Mouse (Mus musculus): Measurements from ENCODE around the gene Pde1c. TPM values are rescaled to one million over a fixed set of nuclear protein-coding genes. Genes with fewer than 3 reads are reported as not detected.

Pde1c gene
- polyA plus RNA-seq, 1 experiment from 2014 or later = 3.5 TPM

DNA sequence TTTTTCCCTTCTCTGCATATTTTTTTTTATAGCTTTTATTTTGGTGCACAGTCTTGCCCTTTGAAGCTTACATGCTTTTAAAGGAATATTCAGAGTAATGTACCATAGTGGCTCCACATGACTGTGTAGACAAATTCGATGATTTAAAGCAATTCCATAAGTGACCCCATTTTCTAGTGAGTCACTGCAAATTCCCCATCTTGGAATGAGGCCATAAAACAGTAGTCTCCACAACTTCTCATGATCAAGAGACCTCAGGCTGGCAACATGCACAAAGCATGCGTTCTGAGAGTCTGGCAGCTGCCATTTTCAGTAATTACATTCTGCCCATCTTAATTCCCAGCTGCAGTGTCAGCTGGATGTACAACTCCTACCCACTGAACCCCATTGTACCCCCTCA, 297.2 kb downstream of the Pde1c start:
- Histone ChIP-seq H3K4me3 (no peak overlapping the region), H3K4me1 (replicated peaks) (no peaks in the 10 kb centered on the region), H3K27me3 (ENCODE audit: insufficient read depth, poor library complexity, severe bottlenecking) (no peaks in the 10 kb centered on the region), H3K27ac (no peak overlapping the region), H3K36me3 (no peaks in the 10 kb centered on the region), H3K9me3 (no peaks in the 10 kb centered on the region)
- DNase-seq (ENCODE audit: low spot score) = no peak
- 78% methylated on average over 2 of the region's 2 CpGs for WGBS

- DNase-seq (ENCODE audit: low spot score) = no peak
- Histone ChIP-seq H3K9me3 (no peaks in the 10 kb centered on the region), H3K27ac (no peak overlapping the region), H3K4me1 (replicated peaks) (no peaks in the 10 kb centered on the region), H3K36me3 (no peaks in the 10 kb centered on the region), H3K27me3 (ENCODE audit: insufficient read depth, poor library complexity, severe bottlenecking) (no peaks in the 10 kb centered on the region), H3K4me3 (no peak overlapping the region)
- 89% methylated on average over 4 of the region's 4 CpGs for WGBS
These were observed 304.4 kb downstream of the Pde1c start for GRCm38 (mm10) chr6:56264509-56264908.

GRCm38 (mm10) chr6:56260118-56260517, 308.8 kb downstream of the Pde1c start:
- DNase-seq (ENCODE audit: low spot score) = no peak
- Histone ChIP-seq H3K27ac (no peak overlapping the region), H3K9me3 (no peaks in the 10 kb centered on the region), H3K36me3 (no peaks in the 10 kb centered on the region), H3K4me1 (replicated peaks) (no peaks in the 10 kb centered on the region), H3K27me3 (ENCODE audit: insufficient read depth, poor library complexity, severe bottlenecking) (no peaks in the 10 kb centered on the region), H3K4me3 (no peak overlapping the region)
- WGBS = 86% methylated on average over 3 of the region's 3 CpGs

DNA sequence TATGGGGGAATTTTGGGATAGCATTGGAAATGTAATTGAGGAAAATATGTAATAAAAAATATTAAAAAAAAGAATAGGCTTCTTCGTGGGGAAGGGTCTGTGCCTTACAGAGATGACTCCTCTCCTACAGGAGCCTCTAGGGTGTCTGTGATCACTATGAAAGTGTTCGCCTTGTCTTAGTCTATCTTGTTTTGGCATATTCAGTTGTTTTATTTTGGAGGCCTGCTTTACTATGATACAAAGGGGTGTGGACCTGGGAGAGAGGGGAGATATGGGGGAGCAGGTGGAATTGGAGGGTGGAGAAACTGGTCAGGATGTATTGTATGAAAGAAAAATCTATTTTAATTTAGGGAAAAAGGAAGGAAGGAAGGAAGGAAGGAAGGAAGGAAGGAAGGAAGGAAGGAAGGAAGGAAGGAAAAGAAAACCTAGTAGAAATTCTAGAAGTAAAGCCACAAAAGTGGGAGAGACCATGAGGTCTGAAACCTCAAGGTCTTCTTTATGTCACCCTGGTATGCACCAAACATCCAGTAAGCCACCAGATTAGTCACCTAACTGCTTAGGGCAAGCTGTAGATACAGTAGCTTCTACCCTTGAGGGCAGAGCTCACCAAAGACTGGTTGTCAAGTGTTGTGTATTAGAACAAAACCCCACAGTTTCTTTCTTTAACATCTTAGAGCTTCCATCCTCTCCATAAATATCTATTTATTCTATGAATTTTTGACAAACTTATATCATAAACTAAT, 311.2 kb downstream of the Pde1c start:
- Histone ChIP-seq H3K4me1 (replicated peaks) (no peaks in the 10 kb centered on the region), H3K4me3 (no peak overlapping the region), H3K27ac (no peak overlapping the region), H3K27me3 (ENCODE audit: insufficient read depth, poor library complexity, severe bottlenecking) (no peaks in the 10 kb centered on the region), H3K36me3 (no peaks in the 10 kb centered on the region), H3K9me3 (no peaks in the 10 kb centered on the region)
- DNase-seq (ENCODE audit: low spot score) = no peak
- whole genome bisulfite sequencing = 93% methylated on average over 2 of the region's 2 CpGs

- WGBS = 88% methylated on average over 3 of the region's 3 CpGs
- H3K27me3 ChIP-seq (ENCODE audit: insufficient read depth, poor library complexity, severe bottlenecking) = no peaks in the 10 kb centered on the region
- H3K27ac ChIP-seq = no peak overlapping the region
- no peak for DNase-seq (ENCODE audit: low spot score)
- H3K36me3 ChIP-seq = no peaks in the 10 kb centered on the region
- no peak overlapping the region for H3K4me3 ChIP-seq
- no peaks in the 10 kb centered on the region for H3K4me1 ChIP-seq (replicated peaks)
- H3K9me3 ChIP-seq = no peaks in the 10 kb centered on the region
These were observed 318.8 kb downstream of the Pde1c start for GRCm38 (mm10) chr6:56250091-56250490.

DNA sequence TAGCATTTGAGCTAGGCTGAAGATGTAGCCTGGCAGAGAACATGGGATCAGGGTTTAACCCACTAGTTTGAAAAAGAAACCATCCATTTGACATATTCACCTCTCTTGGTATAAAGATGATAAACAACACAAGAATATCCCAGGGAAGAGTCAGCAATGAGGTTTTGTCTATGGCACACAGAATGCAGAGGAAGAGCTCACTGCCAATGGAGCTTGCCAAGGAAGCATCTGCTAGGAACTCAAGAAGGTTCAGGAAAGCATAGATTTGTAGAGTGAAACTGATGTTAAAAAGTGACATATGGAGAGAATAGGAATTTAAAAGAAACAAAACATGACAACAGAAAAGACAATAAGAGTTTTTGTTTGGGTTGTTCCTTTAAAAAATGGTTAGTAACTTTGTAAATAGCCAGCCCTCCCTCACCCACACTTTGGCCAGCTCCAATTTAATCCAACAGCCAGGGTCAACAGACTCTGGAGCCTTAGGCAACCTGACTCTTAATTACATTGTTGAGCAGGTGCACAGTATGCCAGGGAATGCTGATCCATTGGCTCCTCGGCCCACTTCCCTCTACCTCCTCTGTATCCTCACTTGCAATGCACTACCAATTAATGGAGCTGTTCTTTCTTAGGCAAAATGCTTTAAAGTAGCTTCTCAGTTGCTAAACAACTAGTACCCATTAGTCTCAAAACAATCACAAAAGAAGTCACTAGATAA, 377.3 kb downstream of the Pde1c start:
- no peaks in the 10 kb centered on the region for H3K4me1 ChIP-seq (replicated peaks)
- H3K4me3 ChIP-seq = no peak overlapping the region
- H3K27ac ChIP-seq = no peak overlapping the region
- H3K9me3 ChIP-seq = no peaks in the 10 kb centered on the region
- no peak for DNase-seq (ENCODE audit: low spot score)
- 78% methylated on average over 1 of the region's 1 CpGs for WGBS
- H3K36me3 ChIP-seq = no peaks in the 10 kb centered on the region
- no peaks in the 10 kb centered on the region for H3K27me3 ChIP-seq (ENCODE audit: insufficient read depth, poor library complexity, severe bottlenecking)

- Histone ChIP-seq H3K4me1 (replicated peaks) (no peaks in the 10 kb centered on the region), H3K9me3 (no peaks in the 10 kb centered on the region), H3K27me3 (ENCODE audit: insufficient read depth, poor library complexity, severe bottlenecking) (no peaks in the 10 kb centered on the region), H3K36me3 (no peaks in the 10 kb centered on the region), H3K4me3 (no peak overlapping the region), H3K27ac (no peak overlapping the region)
- no peak for DNase-seq (ENCODE audit: low spot score)
- 91% methylated on average over 2 of the region's 2 CpGs for WGBS
These were observed 392.4 kb downstream of the Pde1c start for GRCm38 (mm10) chr6:56176485-56176884.

DNA sequence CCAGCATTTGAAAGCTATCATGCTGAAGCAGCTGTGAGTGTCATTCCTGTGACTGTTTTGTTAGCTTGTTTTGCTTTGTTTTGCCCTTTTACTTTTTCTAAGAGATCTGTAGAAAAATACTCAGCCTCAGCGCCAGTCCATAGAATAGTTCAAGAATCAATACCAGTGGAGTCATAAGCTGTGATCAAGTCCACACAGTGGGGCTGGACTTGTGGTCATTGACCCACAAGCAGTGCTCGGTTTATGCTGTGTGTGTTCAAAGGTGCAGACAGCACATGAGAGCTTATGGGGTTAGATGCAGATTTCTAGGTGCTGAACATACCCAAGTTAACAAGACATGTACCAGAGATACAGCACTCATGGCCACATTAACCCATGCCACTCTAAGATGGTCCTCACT, 396.7 kb downstream of the Pde1c start:
- Histone ChIP-seq H3K4me1 (replicated peaks) (no peaks in the 10 kb centered on the region), H3K27ac (no peak overlapping the region), H3K9me3 (no peaks in the 10 kb centered on the region), H3K36me3 (no peaks in the 10 kb centered on the region), H3K27me3 (ENCODE audit: insufficient read depth, poor library complexity, severe bottlenecking) (no peaks in the 10 kb centered on the region), H3K4me3 (no peak overlapping the region)
- DNase-seq (ENCODE audit: low spot score) = no peak
- WGBS = 81% methylated on average over 2 of the region's 2 CpGs

DNA sequence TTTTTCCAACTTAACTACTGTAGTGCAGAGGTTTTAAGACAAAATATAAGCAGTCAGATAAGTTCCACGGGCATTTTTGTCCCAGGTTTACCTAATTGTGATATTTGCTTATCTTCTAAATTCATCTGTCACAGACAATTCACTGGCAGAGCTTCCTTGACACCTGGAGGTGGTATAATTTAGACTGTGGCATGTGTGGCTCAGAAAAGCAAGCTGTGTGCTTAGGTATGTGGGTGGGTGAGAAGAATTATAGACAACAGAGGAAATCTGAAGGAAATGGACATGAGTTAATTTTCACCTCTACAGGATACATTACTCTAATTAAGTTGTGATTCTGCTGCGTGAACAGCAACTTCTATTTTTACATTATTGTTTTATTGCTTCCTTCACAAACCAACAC, 400.2 kb downstream of the Pde1c start:
- Histone ChIP-seq H3K4me3 (no peak overlapping the region), H3K9me3 (no peaks in the 10 kb centered on the region), H3K27ac (no peak overlapping the region), H3K4me1 (replicated peaks) (no peaks in the 10 kb centered on the region), H3K27me3 (ENCODE audit: insufficient read depth, poor library complexity, severe bottlenecking) (no peaks in the 10 kb centered on the region), H3K36me3 (no peaks in the 10 kb centered on the region)
- no peak for DNase-seq (ENCODE audit: low spot score)
- 84% methylated on average over 2 of the region's 2 CpGs for WGBS

DNA sequence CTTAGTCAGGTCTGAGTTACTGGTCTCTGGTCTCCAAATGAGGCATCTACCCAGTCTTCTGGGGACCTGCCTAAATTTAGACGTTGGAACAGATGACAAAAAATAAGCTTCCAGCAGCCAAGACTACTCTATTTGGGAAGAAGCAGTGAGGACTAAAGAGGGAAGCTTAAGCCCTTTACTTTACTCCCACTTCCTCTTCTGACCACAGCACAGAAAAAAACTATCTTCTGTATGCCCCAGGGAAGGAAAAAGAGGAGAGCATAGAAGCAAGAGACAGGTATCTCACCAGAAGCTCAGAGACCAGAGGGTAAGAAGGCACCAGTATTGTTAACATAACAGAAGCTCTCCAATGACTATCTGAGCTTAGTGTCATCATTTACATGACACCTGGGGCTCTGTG, 410.7 kb downstream of the Pde1c start:
- Histone ChIP-seq H3K36me3 (no peaks in the 10 kb centered on the region), H3K9me3 (no peaks in the 10 kb centered on the region), H3K4me3 (no peak overlapping the region), H3K27ac (no peak overlapping the region), H3K27me3 (ENCODE audit: insufficient read depth, poor library complexity, severe bottlenecking) (no peaks in the 10 kb centered on the region), H3K4me1 (replicated peaks) (no peaks in the 10 kb centered on the region)
- no peak for DNase-seq (ENCODE audit: low spot score)
- 77% methylated on average over 1 of the region's 1 CpGs for WGBS

DNA sequence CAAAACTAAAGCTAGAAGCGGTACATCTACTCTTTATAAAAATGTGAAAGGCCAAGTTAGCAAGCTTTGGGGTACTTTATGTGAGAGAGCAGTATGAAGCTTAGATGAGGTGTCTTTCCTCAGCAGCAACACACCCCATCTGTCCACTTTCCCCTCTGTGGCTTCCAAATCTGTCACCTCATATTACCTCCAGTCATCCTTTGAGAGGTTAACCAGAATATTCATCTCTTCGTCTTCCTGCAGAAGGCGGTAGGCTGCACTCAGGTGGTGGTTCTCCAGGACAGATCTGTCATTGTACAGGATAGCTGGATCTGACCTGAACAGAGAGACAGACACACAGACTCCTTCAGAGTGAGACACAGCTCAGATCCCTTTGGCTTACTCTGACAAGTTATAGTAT, 412.1 kb downstream of the Pde1c start:
- H3K27ac ChIP-seq = no peak overlapping the region
- no peak overlapping the region for H3K4me3 ChIP-seq
- no peaks in the 10 kb centered on the region for H3K9me3 ChIP-seq
- 96% methylated on average over 3 of the region's 3 CpGs for WGBS
- no peaks in the 10 kb centered on the region for H3K36me3 ChIP-seq
- DNase-seq (ENCODE audit: low spot score) = no peak
- no peaks in the 10 kb centered on the region for H3K4me1 ChIP-seq (replicated peaks)
- H3K27me3 ChIP-seq (ENCODE audit: insufficient read depth, poor library complexity, severe bottlenecking) = no peaks in the 10 kb centered on the region

GRCm38 (mm10) chr6:56130493-56131159, 438.3 kb downstream of the Pde1c start:
- H3K9me3 ChIP-seq = no peaks in the 10 kb centered on the region

DNA sequence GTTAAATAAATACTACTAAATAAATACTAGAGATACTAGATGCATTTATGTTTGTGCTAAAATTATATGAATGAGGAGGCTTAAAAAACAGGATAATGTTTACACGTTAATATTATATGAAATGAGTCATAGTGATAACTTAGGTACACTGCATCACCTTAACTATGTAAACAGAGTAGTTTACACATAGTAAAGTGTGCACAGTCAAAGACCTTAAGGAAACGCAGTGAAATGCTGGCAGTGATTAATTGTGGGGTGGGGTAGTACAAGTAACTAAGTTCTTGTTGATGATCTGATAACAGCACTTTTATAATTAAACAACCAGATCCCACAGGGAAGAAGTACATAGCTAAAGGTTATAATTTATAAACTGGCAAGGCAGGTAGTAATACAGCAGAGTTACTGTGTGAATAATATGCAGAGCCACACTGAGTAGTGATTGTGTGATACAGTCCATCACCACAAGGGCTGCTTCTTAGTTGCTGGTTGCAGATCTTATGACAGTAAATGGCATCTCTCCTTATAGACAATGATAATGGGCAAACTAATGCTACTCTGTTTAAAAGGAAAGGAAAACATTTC, 469.3 kb downstream of the Pde1c start:
- Histone ChIP-seq H3K27me3 (ENCODE audit: insufficient read depth, poor library complexity, severe bottlenecking) (no peaks in the 10 kb centered on the region), H3K27ac (no peak overlapping the region), H3K4me1 (replicated peaks) (no peaks in the 10 kb centered on the region), H3K9me3 (peaks cover 6% of the 10 kb centered on the region; the same call in 1 of the 2 replicates), H3K36me3 (0 out of 2 replicates have a peak, but pooled peaks cover 4% of the 10 kb centered on the region), H3K4me3 (no peak overlapping the region)
- 90% methylated on average over 2 of the region's 2 CpGs for WGBS
- no peak for DNase-seq (ENCODE audit: low spot score)

More at GRCm38 (mm10) chr6:56130493-56131159, 438.3 kb downstream of the Pde1c start:
- no peaks in the 10 kb centered on the region for H3K36me3 ChIP-seq
- no peak overlapping the region for H3K27ac ChIP-seq
- no peak for DNase-seq (ENCODE audit: low spot score)
- 85% methylated on average over 3 of the region's 3 CpGs for WGBS
- no peaks in the 10 kb centered on the region for H3K4me1 ChIP-seq (replicated peaks)
- no peak overlapping the region for H3K4me3 ChIP-seq
- no peaks in the 10 kb centered on the region for H3K27me3 ChIP-seq (ENCODE audit: insufficient read depth, poor library complexity, severe bottlenecking)

Data from hindbrain, embryonic 10.5 days (tissue).